Mouse (Mus musculus) brain, embryonic 14.5 days (tissue): ENCODE data around the gene Ltbp1. TPM values are rescaled to one million over a fixed set of nuclear protein-coding genes. Genes with fewer than 3 reads are reported as not detected.

Source experiments
- DNase-seq: peaks from one replicate; pipeline ENCODE4 v3.0.0-alpha.2; 2011; ENCODE audit warnings: low read depth
- CTCF ChIP-seq: fragments of 200-500 bp; IDR thresholded peaks from 2 replicates; pipeline ENCODE4 v1.5.1; 2012; ENCODE audit warnings: inconsistent platforms, mild to moderate bottlenecking, moderate library complexity, borderline replicate concordance; ENCODE audit not compliant: insufficient read depth, insufficient read length; ENCODE audit errors: extremely low read depth
- POLR2A ChIP-seq: fragments of 200-500 bp; IDR thresholded peaks from 2 replicates; pipeline ENCODE4 v1.6.1; 2012; ENCODE audit warnings: mild to moderate bottlenecking, inconsistent platforms, borderline replicate concordance; ENCODE audit not compliant: poor library complexity, insufficient read depth, insufficient read length, severe bottlenecking; ENCODE audit errors: extremely low read depth
- polyA plus RNA-seq: library from polyadenylated mRNA; depleted of rRNA; stranded (reverse); fragments of >200 nt; gene quantifications from 2 replicates; pipeline ENCODE4 v1.2.3, GENCODE M21; 2012

Gene Ltbp1
- polyA plus RNA-seq, 1 experiment = 4.2 TPM

- no peak for DNase-seq
Measured at GRCm38 (mm10) chr17:75305714-75306113, 300.3 kb downstream of the Ltbp1 start.

GRCm38 (mm10) chr17:75307070-75308011 is 302.0 kb downstream of the Ltbp1 start:
- peak; percentile 77 for DNase-seq
- TF ChIP-seq CTCF (no peak), POLR2A (no peak)

More at GRCm38 (mm10) chr17:75305714-75306113, 300.3 kb downstream of the Ltbp1 start:
- no peak for TF ChIP-seq POLR2A
- TF ChIP-seq CTCF = no peak

DNA sequence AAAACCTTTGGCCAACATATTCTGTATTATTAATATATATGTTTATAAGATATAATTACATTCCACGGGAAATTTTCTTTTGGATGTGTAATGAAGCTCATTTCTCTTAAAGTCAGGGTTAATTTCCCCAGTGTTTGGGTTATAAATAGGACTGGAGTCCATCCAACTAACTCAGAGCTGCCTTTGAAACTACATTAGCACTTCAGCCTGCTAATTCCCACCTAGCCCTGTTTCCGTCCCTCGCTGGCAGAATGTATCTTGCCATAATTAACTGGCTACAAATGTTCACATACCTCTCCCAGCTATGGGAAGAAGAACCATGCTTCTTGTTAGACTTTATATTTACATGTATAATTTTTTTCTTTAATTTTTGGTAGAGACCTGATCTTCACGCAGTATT is 311.7 kb downstream of the Ltbp1 start:
- DNase-seq = peak; percentile 71
- TF ChIP-seq CTCF = no peak
- TF ChIP-seq POLR2A = no peak

DNA sequence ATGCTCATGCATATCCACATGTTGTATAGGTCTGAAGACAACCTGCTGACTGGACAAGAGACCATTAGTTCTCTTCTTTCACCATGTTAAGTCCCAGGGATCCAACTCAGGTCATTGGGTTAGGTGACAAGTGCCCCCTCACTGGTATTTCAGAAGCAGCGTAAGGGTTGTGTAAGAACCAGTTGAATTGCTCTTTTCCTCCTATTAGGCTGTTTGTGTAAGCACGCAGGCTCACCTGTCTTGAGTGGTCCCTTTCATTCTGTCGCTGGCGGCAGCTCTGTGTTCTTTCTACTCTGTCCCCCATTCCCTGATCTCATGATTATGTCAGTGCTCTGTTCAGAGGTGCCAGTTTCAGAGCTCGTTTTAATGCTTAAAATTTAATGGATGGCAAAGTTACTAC is 317.9 kb downstream of the Ltbp1 start:
- DNase-seq = no peak
- TF ChIP-seq POLR2A = no peak
- no peak for TF ChIP-seq CTCF

DNA sequence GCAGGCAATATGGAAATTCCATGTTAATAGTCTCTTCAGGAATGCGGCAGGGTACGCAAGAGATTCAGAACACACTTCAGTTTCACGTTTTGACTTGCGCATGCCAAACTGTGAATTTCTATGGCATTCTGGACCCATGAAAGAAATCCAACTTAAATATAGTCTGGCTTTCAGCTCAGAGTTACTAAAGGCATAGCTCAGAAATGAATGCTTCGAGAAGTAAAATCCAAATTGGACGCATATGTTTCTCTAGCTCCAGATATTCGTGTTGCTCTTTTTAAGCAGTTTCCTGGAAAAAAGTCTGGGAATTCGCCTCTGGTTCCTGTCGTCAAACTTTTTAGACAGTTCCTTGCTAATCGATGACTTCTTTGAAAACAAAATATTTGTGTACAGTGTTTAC is 318.4 kb downstream of the Ltbp1 start:
- no peak for DNase-seq
- TF ChIP-seq CTCF = no peak
- TF ChIP-seq POLR2A = no peak

GRCm38 (mm10) chr17:75328102-75328639 is 322.8 kb downstream of the Ltbp1 start:
- TF ChIP-seq POLR2A (no peak), CTCF (no peak)
- no peak for DNase-seq

DNA sequence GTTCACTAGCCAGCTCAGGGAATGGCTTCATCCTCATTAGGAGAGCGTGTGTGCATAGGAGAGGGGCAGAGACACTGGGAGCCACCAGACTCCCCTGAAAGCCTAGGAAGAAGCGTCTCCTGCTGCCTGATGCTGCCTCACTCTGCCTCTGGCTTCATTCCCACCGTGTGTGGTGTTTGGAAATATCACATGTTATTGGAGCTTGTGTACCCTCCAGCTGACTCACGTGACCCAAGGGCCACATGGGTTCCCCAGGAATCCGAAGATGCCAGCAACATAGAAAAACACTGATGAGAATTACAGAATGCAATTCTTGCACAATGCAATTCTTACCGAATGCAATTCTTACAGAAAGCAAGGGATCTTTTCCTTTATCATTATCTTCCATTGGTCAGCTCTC is 325.0 kb downstream of the Ltbp1 start:
- TF ChIP-seq CTCF = no peak
- TF ChIP-seq POLR2A = no peak
- DNase-seq = peak; percentile 16

DNA sequence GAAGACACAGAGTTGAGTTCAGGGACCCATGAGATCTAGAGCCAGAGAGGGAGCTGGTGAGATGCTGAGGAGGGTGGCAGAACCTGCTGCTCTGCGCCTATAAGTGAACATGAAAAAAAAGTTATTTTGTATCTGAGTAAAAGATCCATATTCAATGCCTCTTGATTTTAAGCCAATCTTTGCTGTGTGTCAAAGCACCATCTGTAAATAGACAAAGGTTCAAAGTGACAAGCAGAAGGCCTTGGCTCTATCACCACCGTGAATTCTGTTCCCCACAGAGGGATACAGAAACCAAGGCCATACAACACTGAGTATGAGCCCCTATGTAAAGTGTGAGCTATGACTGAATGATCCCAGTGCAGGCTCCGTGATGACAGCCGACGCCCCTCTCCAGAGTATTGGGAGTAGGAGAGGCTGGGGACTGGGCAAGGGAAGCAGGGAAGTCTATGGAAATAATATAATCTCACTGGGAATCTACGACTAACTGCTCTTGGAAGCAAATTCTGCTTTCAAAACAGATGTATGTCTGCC is 326.1 kb downstream of the Ltbp1 start:
- no peak for DNase-seq
- TF ChIP-seq POLR2A = no peak
- TF ChIP-seq CTCF = no peak

DNA sequence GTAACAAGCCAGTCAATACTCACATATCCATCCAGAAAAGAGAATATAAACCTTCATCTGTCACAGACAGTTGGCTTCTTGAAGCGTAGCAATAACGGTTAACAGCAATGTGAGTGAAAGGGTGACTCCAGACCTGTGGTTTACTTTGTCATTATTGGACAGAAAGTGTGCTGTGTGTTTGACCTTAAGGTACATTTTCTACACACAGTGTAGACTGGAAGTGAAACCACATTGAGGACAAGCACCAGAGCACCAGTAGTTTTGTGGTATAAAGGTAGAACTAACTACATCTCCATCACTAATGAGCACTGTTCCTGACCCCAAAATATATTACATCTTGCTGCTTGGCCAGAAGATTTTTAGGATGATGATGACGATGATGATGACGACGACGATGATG is 326.9 kb downstream of the Ltbp1 start:
- TF ChIP-seq POLR2A (no peak), CTCF (no peak)
- DNase-seq = no peak

DNA sequence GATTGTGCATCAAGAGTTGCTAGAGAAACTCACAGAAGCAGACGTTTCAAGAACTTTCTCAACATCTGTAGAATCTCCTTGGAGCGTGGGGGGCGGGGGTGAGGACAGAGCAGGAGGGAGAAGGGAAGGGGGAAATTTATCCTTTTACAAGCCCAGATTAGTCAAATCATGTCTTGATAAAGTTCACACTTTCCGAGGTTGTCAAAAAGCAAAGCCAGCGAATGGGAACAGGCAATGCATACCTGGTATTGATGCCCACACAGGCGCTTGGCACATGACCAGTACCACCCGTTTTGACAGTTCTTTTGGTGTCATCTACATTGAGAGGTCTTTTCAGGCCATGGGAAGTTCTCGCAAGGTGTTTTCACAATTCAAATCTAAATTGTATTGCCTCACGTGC is 327.6 kb downstream of the Ltbp1 start:
- TF ChIP-seq POLR2A (no peak), CTCF (no peak)
- DNase-seq = no peak

- TF ChIP-seq CTCF (no peak), POLR2A (no peak)
- DNase-seq = no peak
Measured at GRCm38 (mm10) chr17:75333759-75334158, 328.4 kb downstream of the Ltbp1 start.

DNA sequence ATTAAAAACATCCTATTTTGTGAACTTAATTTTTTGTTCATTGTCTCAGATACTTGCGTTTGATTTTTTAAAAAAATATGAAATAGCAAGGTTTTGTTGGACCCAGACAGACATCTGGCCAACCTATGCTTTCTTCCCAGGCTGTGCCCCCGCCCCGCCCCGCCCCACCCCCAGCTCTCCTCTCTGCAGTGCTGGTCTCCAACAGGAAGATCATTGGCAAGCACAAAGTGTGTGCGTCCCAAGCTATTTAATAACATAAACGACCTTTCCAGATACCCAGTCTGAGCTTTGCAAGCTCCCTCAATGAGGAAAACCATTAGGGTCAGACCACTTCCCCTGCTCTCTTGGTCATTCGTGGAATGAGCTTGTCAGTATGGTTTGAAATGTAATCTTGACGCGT is 330.3 kb downstream of the Ltbp1 start:
- no peak for TF ChIP-seq CTCF
- no peak for TF ChIP-seq POLR2A
- no peak for DNase-seq

GRCm38 (mm10) chr17:75341227-75341626 is 335.9 kb downstream of the Ltbp1 start:
- no peak for DNase-seq
- TF ChIP-seq CTCF (no peak), POLR2A (no peak)
